Mouse (Mus musculus): Measurements from ENCODE around the gene Mybpc2. TPM values are rescaled to one million over a fixed set of nuclear protein-coding genes. Genes with fewer than 3 reads are reported as not detected.
A peak's percentile ranks its signal among the peaks of the same experiment; 100 is the strongest.

The Mybpc2 gene
- polyA plus RNA-seq, 1 experiment = 4.7 TPM

DNA sequence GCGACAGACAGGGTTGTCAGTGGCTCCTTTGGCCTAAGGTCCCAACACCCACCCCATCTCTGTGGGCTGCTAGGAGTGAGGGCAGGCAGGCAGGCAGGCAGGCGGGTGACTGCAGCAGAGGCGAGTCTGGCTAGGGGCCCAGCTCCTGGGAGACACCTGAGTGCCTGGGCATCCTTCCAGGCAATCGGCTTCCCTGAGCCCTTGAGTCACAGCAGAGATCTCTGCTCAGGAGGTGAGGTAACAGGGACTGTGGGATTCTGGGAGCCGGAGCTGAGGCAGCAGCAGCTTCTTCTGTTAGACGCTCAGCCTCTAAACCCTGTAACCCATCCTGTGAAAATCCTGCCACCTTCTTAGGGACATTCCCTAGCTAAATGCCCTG, 12.1 kb upstream of the Mybpc2 start:
- Histone ChIP-seq H3K27me3 (ENCODE audit: control insufficient read depth, insufficient read depth, insufficient read length) (no peaks in the 10 kb centered on the region), H3K4me3 (no peak overlapping the region), H3K4me2 (ENCODE audit: low read depth) (no peak overlapping the region), H3K36me3 (ENCODE audit: control insufficient read depth, insufficient read depth) (no peaks in the 10 kb centered on the region), H3ac (ENCODE audit: control insufficient read depth, insufficient read length) (no peak overlapping the region), H3K79me2 (ENCODE audit: control insufficient read depth, insufficient read depth) (no peaks in the 10 kb centered on the region)
- TF ChIP-seq MYOG (IDR thresholded peaks at IDR 0.05; ENCODE audit: control insufficient read depth in 1 of 3, insufficient read depth in 1 of 3, insufficient read length in 2 of 3, low read depth in 2 of 3) (no peak), CEBPB (IDR thresholded peaks at IDR 0.05; ENCODE audit: insufficient read depth, poor library complexity, severe bottlenecking) (no peak), POLR2A (IDR thresholded peaks at IDR 0.05; ENCODE audit: insufficient read length, low read depth) (no peak), SRF (IDR thresholded peaks at IDR 0.05; ENCODE audit: control insufficient read depth, insufficient read length, low read depth) (no peak), E2F4 (IDR thresholded peaks at IDR 0.05; ENCODE audit: insufficient read depth) (no peak), TCF3 (IDR thresholded peaks at IDR 0.05; ENCODE audit: insufficient read length, low read depth) (no peak), REST (IDR thresholded peaks at IDR 0.05; ENCODE audit: insufficient read depth, insufficient read length) (no peak), MAX (IDR thresholded peaks at IDR 0.05; ENCODE audit: low read depth) (no peak), TCF12 (IDR thresholded peaks at IDR 0.05; ENCODE audit: insufficient read depth, poor library complexity, severe bottlenecking) (no peak), POLR2AphosphoS2 (IDR thresholded peaks at IDR 0.05; ENCODE audit: insufficient read length, low read depth) (no peak), MYOD1 (IDR thresholded peaks at IDR 0.05; ENCODE audit: control insufficient read depth in 1 of 3, insufficient read length in 2 of 3, low read depth in 2 of 3) (no peak), USF1 (IDR thresholded peaks at IDR 0.05; ENCODE audit: low read depth) (no peak)

DNA sequence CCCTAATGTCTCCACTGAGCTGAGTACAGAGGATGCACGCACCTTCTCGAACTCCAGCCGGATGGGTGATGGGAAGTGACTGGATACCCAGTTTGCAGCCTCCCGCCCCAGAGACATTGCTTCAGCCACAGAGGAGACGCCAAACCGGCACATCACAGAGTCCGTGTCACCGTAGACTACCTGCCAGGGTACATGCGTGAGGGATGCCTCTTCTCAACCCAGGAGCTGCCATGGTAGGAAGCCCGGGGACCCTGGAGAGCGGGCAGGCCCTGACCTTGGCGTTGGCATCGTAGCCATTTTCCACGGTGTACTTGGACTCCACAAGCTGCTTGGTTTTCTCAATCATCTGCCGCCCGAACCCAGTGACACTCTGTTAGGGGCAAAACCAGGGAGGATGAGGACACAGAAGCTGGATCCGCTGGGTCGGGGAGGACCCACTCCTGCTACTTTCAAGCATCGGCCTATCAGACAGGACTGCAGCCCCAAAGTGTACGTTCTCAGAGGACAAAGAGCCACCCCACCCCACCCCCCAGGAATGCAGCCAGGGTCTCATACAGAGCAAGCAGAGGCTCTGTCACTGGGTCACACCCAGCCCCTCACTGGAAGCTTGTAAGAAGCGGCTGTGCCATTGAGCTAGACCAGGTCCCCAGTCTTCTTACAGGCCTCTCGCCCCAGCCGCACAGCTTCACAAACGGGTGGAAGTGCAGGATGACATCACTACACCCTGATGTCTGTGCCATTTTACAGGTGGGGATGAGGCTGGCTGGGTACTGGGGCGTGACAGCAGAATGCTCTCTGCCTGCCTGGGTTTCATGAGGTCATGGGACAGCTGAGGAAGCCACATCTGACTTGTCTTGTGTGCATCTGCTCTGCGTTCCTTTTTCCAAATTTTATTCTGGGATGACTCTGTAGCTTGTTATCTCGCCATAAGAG, 11.5 kb upstream of the Mybpc2 start:
- Histone ChIP-seq H3K4me2 (ENCODE audit: low read depth) (no peak overlapping the region), H3K79me2 (ENCODE audit: control insufficient read depth, insufficient read depth) (no peaks in the 10 kb centered on the region), H3ac (ENCODE audit: control insufficient read depth, insufficient read length) (no peak overlapping the region), H3K4me3 (no peak overlapping the region), H3K27me3 (ENCODE audit: control insufficient read depth, insufficient read depth, insufficient read length) (no peaks in the 10 kb centered on the region), H3K36me3 (ENCODE audit: control insufficient read depth, insufficient read depth) (no peaks in the 10 kb centered on the region)
- TF ChIP-seq REST (IDR thresholded peaks at IDR 0.05; ENCODE audit: insufficient read depth, insufficient read length) (no peak), E2F4 (IDR thresholded peaks at IDR 0.05; ENCODE audit: insufficient read depth) (no peak), USF1 (IDR thresholded peaks at IDR 0.05; ENCODE audit: low read depth) (no peak), SRF (IDR thresholded peaks at IDR 0.05; ENCODE audit: control insufficient read depth, insufficient read length, low read depth) (no peak), TCF12 (IDR thresholded peaks at IDR 0.05; ENCODE audit: insufficient read depth, poor library complexity, severe bottlenecking) (no peak), MYOG (IDR thresholded peaks at IDR 0.05; ENCODE audit: control insufficient read depth in 1 of 3, insufficient read depth in 1 of 3, insufficient read length in 2 of 3, low read depth in 2 of 3) (no peak), POLR2AphosphoS2 (IDR thresholded peaks at IDR 0.05; ENCODE audit: insufficient read length, low read depth) (no peak), MAX (IDR thresholded peaks at IDR 0.05; ENCODE audit: low read depth) (no peak), CEBPB (IDR thresholded peaks at IDR 0.05; ENCODE audit: insufficient read depth, poor library complexity, severe bottlenecking) (no peak), POLR2A (IDR thresholded peaks at IDR 0.05; ENCODE audit: insufficient read length, low read depth) (no peak), TCF3 (IDR thresholded peaks at IDR 0.05; ENCODE audit: insufficient read length, low read depth) (no peak), MYOD1 (IDR thresholded peaks at IDR 0.05; ENCODE audit: control insufficient read depth in 1 of 3, insufficient read length in 2 of 3, low read depth in 2 of 3) (no peak)

DNA sequence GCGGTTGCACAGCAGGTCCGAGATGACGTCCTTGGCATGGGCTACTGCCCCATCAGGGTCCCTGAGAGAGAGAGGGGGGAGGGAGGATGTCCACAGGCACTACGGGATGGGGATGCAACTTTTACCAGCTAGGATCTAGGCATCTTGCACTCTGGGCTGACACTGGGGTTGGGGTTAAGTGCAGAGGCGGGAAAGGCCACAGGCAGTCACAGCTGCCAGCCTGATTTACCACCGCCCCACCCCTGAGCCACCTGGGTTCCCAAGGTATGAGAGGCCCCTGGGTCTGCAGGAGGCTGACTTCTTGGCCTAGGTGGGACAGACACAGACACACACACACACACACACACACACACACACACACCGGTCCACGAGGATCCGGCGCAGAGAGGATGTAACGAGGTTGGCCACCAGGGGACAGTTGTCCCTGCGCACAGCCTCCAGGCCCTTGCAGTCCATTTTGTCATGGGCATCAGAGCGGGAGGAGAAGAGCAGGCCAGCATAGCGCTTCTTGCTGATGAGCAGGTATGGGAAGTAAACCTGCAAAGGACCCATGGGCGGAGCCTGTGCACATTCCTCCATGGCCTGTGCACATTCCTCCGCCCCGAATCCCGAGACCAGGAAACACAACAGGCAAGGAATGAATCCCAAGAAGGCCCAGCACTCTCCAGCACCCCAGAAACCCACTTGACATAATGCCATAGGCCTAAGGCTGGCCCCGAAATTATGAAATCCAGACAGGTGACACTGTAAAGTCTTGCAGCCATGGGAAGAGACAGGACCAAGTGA, 10.4 kb upstream of the Mybpc2 start:
- TF ChIP-seq MYOG (IDR thresholded peaks at IDR 0.05; ENCODE audit: control insufficient read depth in 1 of 3, insufficient read depth in 1 of 3, insufficient read length in 2 of 3, low read depth in 2 of 3) (peak in 1 of 3 experiments; percentile 16), REST (IDR thresholded peaks at IDR 0.05; ENCODE audit: insufficient read depth, insufficient read length) (no peak)
- Histone ChIP-seq H3K79me2 (ENCODE audit: control insufficient read depth, insufficient read depth) (no peaks in the 10 kb centered on the region), H3K27me3 (ENCODE audit: control insufficient read depth, insufficient read depth, insufficient read length) (no peaks in the 10 kb centered on the region), H3K4me2 (ENCODE audit: low read depth) (no peak overlapping the region), H3K36me3 (ENCODE audit: control insufficient read depth, insufficient read depth) (no peaks in the 10 kb centered on the region), H3ac (ENCODE audit: control insufficient read depth, insufficient read length) (no peak overlapping the region), H3K4me3 (no peak overlapping the region)

DNA sequence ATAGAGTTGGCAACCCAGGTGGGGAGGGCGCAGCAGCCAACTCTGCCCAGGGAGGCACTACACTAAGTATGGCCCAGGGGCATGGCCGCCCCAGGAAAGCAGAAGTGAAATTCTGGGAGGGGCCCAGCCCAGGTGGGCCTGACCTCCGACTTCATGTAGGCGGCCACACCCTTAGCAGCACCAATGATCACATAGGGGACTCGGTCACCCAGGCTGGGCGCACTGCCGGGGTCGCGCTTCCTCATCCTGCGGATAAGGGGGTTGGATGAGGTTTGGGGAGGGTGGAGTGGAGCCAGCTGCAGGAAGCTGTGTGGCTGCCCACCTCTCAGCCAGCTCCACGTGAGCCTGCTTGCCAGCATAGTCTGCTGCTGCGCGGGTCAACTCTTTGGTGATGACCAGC, 9.8 kb upstream of the Mybpc2 start:
- Histone ChIP-seq H3K4me2 (ENCODE audit: low read depth) (no peak overlapping the region), H3K79me2 (ENCODE audit: control insufficient read depth, insufficient read depth) (no peaks in the 10 kb centered on the region), H3K36me3 (ENCODE audit: control insufficient read depth, insufficient read depth) (no peaks in the 10 kb centered on the region), H3K4me3 (no peak overlapping the region), H3ac (ENCODE audit: control insufficient read depth, insufficient read length) (no peak overlapping the region), H3K27me3 (ENCODE audit: control insufficient read depth, insufficient read depth, insufficient read length) (no peaks in the 10 kb centered on the region)
- TF ChIP-seq TCF12 (IDR thresholded peaks at IDR 0.05; ENCODE audit: insufficient read depth, poor library complexity, severe bottlenecking) = no peak
- no peak for TF ChIP-seq CEBPB (IDR thresholded peaks at IDR 0.05; ENCODE audit: insufficient read depth, poor library complexity, severe bottlenecking)
- no peak for TF ChIP-seq E2F4 (IDR thresholded peaks at IDR 0.05; ENCODE audit: insufficient read depth)
- TF ChIP-seq REST (IDR thresholded peaks at IDR 0.05; ENCODE audit: insufficient read depth, insufficient read length) = no peak

DNA sequence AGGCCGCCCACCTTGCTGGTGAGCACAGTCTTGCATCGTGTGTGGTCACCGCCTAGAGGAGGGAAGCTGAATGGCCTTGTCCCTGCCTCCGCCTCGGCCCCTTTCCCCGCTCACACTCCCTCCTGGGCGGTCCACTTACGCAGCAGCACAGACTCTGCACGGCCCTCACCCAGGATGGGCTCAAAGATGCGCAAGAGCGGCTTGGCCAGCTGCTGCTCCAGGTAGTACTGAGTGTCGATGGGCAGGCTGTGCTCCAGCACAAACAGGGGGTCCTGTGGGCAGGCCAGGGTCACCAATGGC, 9.2 kb upstream of the Mybpc2 start:
- TF ChIP-seq TCF3 (IDR thresholded peaks at IDR 0.05; ENCODE audit: insufficient read length, low read depth) = no peak
- TF ChIP-seq E2F4 (IDR thresholded peaks at IDR 0.05; ENCODE audit: insufficient read depth) = no peak
- TF ChIP-seq CEBPB (IDR thresholded peaks at IDR 0.05; ENCODE audit: insufficient read depth, poor library complexity, severe bottlenecking) = no peak
- TF ChIP-seq REST (IDR thresholded peaks at IDR 0.05; ENCODE audit: insufficient read depth, insufficient read length) = no peak
- TF ChIP-seq MYOD1 (IDR thresholded peaks at IDR 0.05; ENCODE audit: control insufficient read depth in 1 of 3, insufficient read length in 2 of 3, low read depth in 2 of 3) = no peak
- no peak for TF ChIP-seq MYOG (IDR thresholded peaks at IDR 0.05; ENCODE audit: control insufficient read depth in 1 of 3, insufficient read depth in 1 of 3, insufficient read length in 2 of 3, low read depth in 2 of 3)
- no peak for TF ChIP-seq POLR2AphosphoS2 (IDR thresholded peaks at IDR 0.05; ENCODE audit: insufficient read length, low read depth)
- no peak for TF ChIP-seq POLR2A (IDR thresholded peaks at IDR 0.05; ENCODE audit: insufficient read length, low read depth)
- no peak for TF ChIP-seq MAX (IDR thresholded peaks at IDR 0.05; ENCODE audit: low read depth)
- no peak for TF ChIP-seq USF1 (IDR thresholded peaks at IDR 0.05; ENCODE audit: low read depth)
- TF ChIP-seq TCF12 (IDR thresholded peaks at IDR 0.05; ENCODE audit: insufficient read depth, poor library complexity, severe bottlenecking) = no peak
- TF ChIP-seq SRF (IDR thresholded peaks at IDR 0.05; ENCODE audit: control insufficient read depth, insufficient read length, low read depth) = no peak
- Histone ChIP-seq H3K79me2 (ENCODE audit: control insufficient read depth, insufficient read depth) (no peaks in the 10 kb centered on the region), H3K27me3 (ENCODE audit: control insufficient read depth, insufficient read depth, insufficient read length) (no peaks in the 10 kb centered on the region), H3K4me3 (no peak overlapping the region), H3K4me2 (ENCODE audit: low read depth) (no peak overlapping the region), H3K36me3 (ENCODE audit: control insufficient read depth, insufficient read depth) (no peaks in the 10 kb centered on the region), H3ac (ENCODE audit: control insufficient read depth, insufficient read length) (no peak overlapping the region)
